Mouse (Mus musculus): ENCODE measurements around the gene Bdh2.
A peak's percentile ranks its signal among the peaks of the same experiment; 100 is the strongest.

Bdh2 gene

GRCm38 (mm10) chr3:135307411-135308259, 26.6 kb downstream of the Bdh2 start, which contains the start of gene Slc9b2:
Gene Slc9b2, plus strand, starts transcription at chr3:135307700.
- TF ChIP-seq POU5F1 (IDR thresholded peaks at IDR 0.05; ENCODE audit: borderline replicate concordance, low read length) (no peak), CTCF (conservative IDR thresholded peaks at IDR 0.05; ENCODE audit: low read length) (no peak), NANOG (IDR thresholded peaks at IDR 0.05; ENCODE audit: borderline replicate concordance, low read length) (no peak)
- H3K36me3 ChIP-seq (ENCODE audit: insufficient read depth, low read length), result no peaks in the 10 kb centered on the region

DNA sequence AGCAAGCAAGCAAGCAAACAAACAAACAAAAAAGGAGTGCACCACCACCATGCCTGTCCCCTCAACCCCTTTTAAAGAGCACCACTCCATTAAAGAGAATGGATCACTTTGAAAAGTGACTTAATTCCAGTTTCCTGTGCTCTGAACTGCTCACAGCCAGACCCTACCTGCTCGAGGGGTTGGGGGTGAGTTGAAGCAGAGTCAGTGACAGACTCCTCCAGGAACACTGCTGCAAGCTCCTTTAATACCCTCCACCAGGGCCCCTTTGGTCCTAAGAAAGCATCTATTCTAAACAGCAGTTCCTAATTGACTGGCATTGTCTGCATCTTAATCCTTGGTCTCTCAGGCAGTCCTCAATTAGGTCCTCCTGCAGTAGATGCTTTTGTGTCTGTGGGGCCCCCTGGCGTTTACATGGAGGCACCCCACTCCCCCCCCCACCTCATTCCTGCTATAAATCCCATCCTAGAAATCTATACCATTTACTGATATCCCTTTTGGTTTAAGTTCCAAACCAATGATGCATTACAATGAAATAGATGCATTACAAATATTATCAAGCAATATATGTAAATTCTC, 32.0 kb downstream of the Bdh2 start:
- Histone ChIP-seq H3K4me1 (replicated peaks; ENCODE audit: low read depth, low read length) (peaks cover 25% of the 10 kb centered on the region), H3K36me3 (ENCODE audit: insufficient read depth, low read length) (no peaks in the 10 kb centered on the region), H3K4me3 (replicated peaks; ENCODE audit: low read length) (no peak overlapping the region), H3K27me3 (ENCODE audit: insufficient read depth, low read length) (peaks cover 15% of the 10 kb centered on the region), H3K9me3 (ENCODE audit: low read length) (no peaks in the 10 kb centered on the region)
- TF ChIP-seq CTCF (conservative IDR thresholded peaks at IDR 0.05; ENCODE audit: low read length), result no peak; the same call in 1 of the 2 replicates
- no peak for TF ChIP-seq NANOG (IDR thresholded peaks at IDR 0.05; ENCODE audit: borderline replicate concordance, low read length)
- no peak for TF ChIP-seq POU5F1 (IDR thresholded peaks at IDR 0.05; ENCODE audit: borderline replicate concordance, low read length)

More at GRCm38 (mm10) chr3:135307411-135308259, 26.6 kb downstream of the Bdh2 start, which contains the start of gene Slc9b2:
- Histone ChIP-seq H3K9me3 (ENCODE audit: low read length) (no peaks in the 10 kb centered on the region), H3K4me3 (replicated peaks; ENCODE audit: low read length) (peak within 1 kb of the TSS; percentile 50), H3K4me1 (replicated peaks; ENCODE audit: low read depth, low read length) (peaks cover 18% of the 10 kb centered on the region), H3K27me3 (ENCODE audit: insufficient read depth, low read length) (peaks cover 31% of the 10 kb centered on the region)

DNA sequence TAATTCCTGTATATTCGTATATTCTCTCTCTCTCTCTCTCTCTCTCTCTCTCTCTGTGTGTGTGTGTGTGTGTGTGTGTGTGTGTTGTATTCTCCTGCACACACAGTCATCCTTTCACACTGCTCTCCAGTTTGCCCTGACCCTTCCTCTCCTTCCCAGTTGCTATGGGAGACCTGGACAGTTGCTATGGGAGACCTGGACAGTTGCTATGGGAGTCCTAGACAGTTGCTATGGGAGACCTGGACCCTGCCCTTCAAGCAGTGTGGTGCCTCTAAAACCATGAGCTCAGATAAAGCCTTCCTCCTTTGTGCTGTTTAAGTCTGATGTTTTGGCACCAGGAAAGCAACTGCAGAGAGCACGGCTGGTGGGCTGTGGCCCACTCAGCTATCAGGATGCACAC, 32.7 kb downstream of the Bdh2 start:
- H3K36me3 ChIP-seq (ENCODE audit: insufficient read depth, low read length), result no peaks in the 10 kb centered on the region
- no peaks in the 10 kb centered on the region for H3K9me3 ChIP-seq (ENCODE audit: low read length)
- H3K27me3 ChIP-seq (ENCODE audit: insufficient read depth, low read length), result peaks cover 10% of the 10 kb centered on the region
- TF ChIP-seq POU5F1 (IDR thresholded peaks at IDR 0.05; ENCODE audit: borderline replicate concordance, low read length), result no peak
- TF ChIP-seq CTCF (conservative IDR thresholded peaks at IDR 0.05; ENCODE audit: low read length), result no peak
- TF ChIP-seq NANOG (IDR thresholded peaks at IDR 0.05; ENCODE audit: borderline replicate concordance, low read length), result no peak
- peaks cover 24% of the 10 kb centered on the region for H3K4me1 ChIP-seq (replicated peaks; ENCODE audit: low read depth, low read length)
- no peak overlapping the region for H3K4me3 ChIP-seq (replicated peaks; ENCODE audit: low read length)

GRCm38 (mm10) chr3:135314811-135315210, 33.8 kb downstream of the Bdh2 start:
- Histone ChIP-seq H3K4me1 (replicated peaks; ENCODE audit: low read depth, low read length) (peaks cover 24% of the 10 kb centered on the region), H3K27me3 (ENCODE audit: insufficient read depth, low read length) (peaks cover 6% of the 10 kb centered on the region), H3K36me3 (ENCODE audit: insufficient read depth, low read length) (no peaks in the 10 kb centered on the region), H3K9me3 (ENCODE audit: low read length) (no peaks in the 10 kb centered on the region), H3K4me3 (replicated peaks; ENCODE audit: low read length) (no peak overlapping the region)
- TF ChIP-seq NANOG (IDR thresholded peaks at IDR 0.05; ENCODE audit: borderline replicate concordance, low read length) (no peak), CTCF (conservative IDR thresholded peaks at IDR 0.05; ENCODE audit: low read length) (no peak), POU5F1 (IDR thresholded peaks at IDR 0.05; ENCODE audit: borderline replicate concordance, low read length) (no peak)

DNA sequence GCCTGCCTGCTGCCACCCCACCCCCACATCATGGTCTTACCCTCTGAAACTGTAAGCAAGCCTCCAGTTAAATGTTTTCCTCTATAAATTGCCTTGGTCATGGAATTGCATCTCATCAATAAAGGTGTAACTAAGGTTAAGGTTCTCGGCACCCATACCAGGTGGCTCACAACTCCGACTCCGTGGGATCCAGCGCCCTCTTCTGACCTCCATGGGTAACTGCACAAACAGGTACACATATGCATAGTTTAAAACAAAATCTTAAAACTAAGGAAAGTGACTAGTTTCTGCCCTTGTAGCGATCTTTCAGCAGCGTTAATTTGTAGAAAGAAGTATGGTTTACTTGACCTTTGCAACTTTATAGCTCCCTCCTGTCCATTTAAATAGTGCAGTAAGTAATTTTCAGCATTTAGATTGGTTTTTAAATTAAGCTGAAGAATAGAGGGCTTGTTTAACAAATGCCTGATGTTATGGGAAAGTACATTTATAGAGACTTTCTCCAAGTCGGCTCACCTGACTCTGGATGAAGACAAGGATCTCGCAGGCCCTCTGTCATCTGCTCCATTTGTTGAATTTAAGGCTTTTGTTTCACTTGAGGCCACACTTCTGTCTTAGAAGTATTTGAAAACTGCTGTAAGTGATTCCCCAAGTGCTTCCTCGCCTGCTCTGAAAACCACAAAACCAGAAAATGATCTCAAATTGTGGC, 34.9 kb downstream of the Bdh2 start:
- TF ChIP-seq CTCF (conservative IDR thresholded peaks at IDR 0.05; ENCODE audit: low read length), result peak; percentile 27; the same call in 1 of the 2 replicates
- no peak for TF ChIP-seq POU5F1 (IDR thresholded peaks at IDR 0.05; ENCODE audit: borderline replicate concordance, low read length)
- no peak for TF ChIP-seq NANOG (IDR thresholded peaks at IDR 0.05; ENCODE audit: borderline replicate concordance, low read length)
- Histone ChIP-seq H3K4me1 (replicated peaks; ENCODE audit: low read depth, low read length) (peaks cover 29% of the 10 kb centered on the region), H3K27me3 (ENCODE audit: insufficient read depth, low read length) (peaks cover 6% of the 10 kb centered on the region), H3K9me3 (ENCODE audit: low read length) (no peaks in the 10 kb centered on the region), H3K4me3 (replicated peaks; ENCODE audit: low read length) (no peak overlapping the region), H3K36me3 (ENCODE audit: insufficient read depth, low read length) (no peaks in the 10 kb centered on the region)

- no peaks in the 10 kb centered on the region for H3K36me3 ChIP-seq (ENCODE audit: insufficient read depth, low read length)
- TF ChIP-seq NANOG (IDR thresholded peaks at IDR 0.05; ENCODE audit: borderline replicate concordance, low read length) (no peak), POU5F1 (IDR thresholded peaks at IDR 0.05; ENCODE audit: borderline replicate concordance, low read length) (no peak), CTCF (conservative IDR thresholded peaks at IDR 0.05; ENCODE audit: low read length) (no peak)
- peaks cover 29% of the 10 kb centered on the region for H3K4me1 ChIP-seq (replicated peaks; ENCODE audit: low read depth, low read length)
- H3K27me3 ChIP-seq (ENCODE audit: insufficient read depth, low read length), result no peaks in the 10 kb centered on the region
- H3K4me3 ChIP-seq (replicated peaks; ENCODE audit: low read length), result no peak overlapping the region
- H3K9me3 ChIP-seq (ENCODE audit: low read length), result no peaks in the 10 kb centered on the region
These were observed 37.3 kb downstream of the Bdh2 start for GRCm38 (mm10) chr3:135318331-135318730.

- no peak for TF ChIP-seq CTCF (conservative IDR thresholded peaks at IDR 0.05; ENCODE audit: low read length)
- TF ChIP-seq NANOG (IDR thresholded peaks at IDR 0.05; ENCODE audit: borderline replicate concordance, low read length), result no peak
- TF ChIP-seq POU5F1 (IDR thresholded peaks at IDR 0.05; ENCODE audit: borderline replicate concordance, low read length), result no peak
- no peaks in the 10 kb centered on the region for H3K36me3 ChIP-seq (ENCODE audit: insufficient read depth, low read length)
These were observed 43.3 kb downstream of the Bdh2 start for GRCm38 (mm10) chr3:135324354-135324753.

GRCm38 (mm10) chr3:135327176-135327575, 46.2 kb downstream of the Bdh2 start:
- Histone ChIP-seq H3K4me1 (replicated peaks; ENCODE audit: low read depth, low read length) (peaks cover 23% of the 10 kb centered on the region), H3K4me3 (replicated peaks; ENCODE audit: low read length) (no peak overlapping the region)
- TF ChIP-seq NANOG (IDR thresholded peaks at IDR 0.05; ENCODE audit: borderline replicate concordance, low read length), result no peak
- TF ChIP-seq POU5F1 (IDR thresholded peaks at IDR 0.05; ENCODE audit: borderline replicate concordance, low read length), result no peak
- no peak for TF ChIP-seq CTCF (conservative IDR thresholded peaks at IDR 0.05; ENCODE audit: low read length)

More at GRCm38 (mm10) chr3:135324354-135324753, 43.3 kb downstream of the Bdh2 start:
- H3K9me3 ChIP-seq (ENCODE audit: low read length), result no peaks in the 10 kb centered on the region
- H3K4me1 ChIP-seq (replicated peaks; ENCODE audit: low read depth, low read length), result peaks cover 19% of the 10 kb centered on the region
- H3K27me3 ChIP-seq (ENCODE audit: insufficient read depth, low read length), result no peaks in the 10 kb centered on the region
- no peak overlapping the region for H3K4me3 ChIP-seq (replicated peaks; ENCODE audit: low read length)

More at GRCm38 (mm10) chr3:135327176-135327575, 46.2 kb downstream of the Bdh2 start:
- H3K27me3 ChIP-seq (ENCODE audit: insufficient read depth, low read length), result no peaks in the 10 kb centered on the region
- no peaks in the 10 kb centered on the region for H3K9me3 ChIP-seq (ENCODE audit: low read length)
- no peaks in the 10 kb centered on the region for H3K36me3 ChIP-seq (ENCODE audit: insufficient read depth, low read length)

All from E14TG2a.4 (cell line).